Mouse (Mus musculus) heart, adult 10 weeks (tissue): ENCODE results near the gene Sult3a1. TPM values are rescaled to one million over a fixed set of nuclear protein-coding genes. Genes with fewer than 3 reads are reported as not detected.

Source experiments
- polyA plus RNA-seq: library from polyadenylated mRNA; stranded (reverse); fragments of 350-450 nt; fragmentation: Illumina TruSeq; extraction: RNeasy Lipid Tissue Mini Kit (QIAGEN cat#74804); gene quantifications from one replicate; pipeline ENCODE4 v1.2.3, GENCODE M21; 2014; ENCODE audit warnings: low read depth, low replicate concordance

Sult3a1 gene
- polyA plus RNA-seq: 0.63 TPM

GRCm38 (mm10) chr10:33857421-33857820, at the start of gene Sult3a1:
Sult3a1 (plus strand) TSS chr10:33857721.

GRCm38 (mm10) chr10:33904530-33905481, 47.3 kb downstream of the Sult3a1 start, which contains the start of gene Rsph4a:
Rsph4a (plus strand) TSS chr10:33905111.

Other genes with a start within 250 kb of the Sult3a1 start
- gene Clvs2, start 233.0 kb upstream of the Sult3a1 start, polyA plus RNA-seq: not detected
- gene Sult3a2, start 71.0 kb upstream of the Sult3a1 start, polyA plus RNA-seq: not detected
- gene Rsph4a, start 47.4 kb downstream of the Sult3a1 start, polyA plus RNA-seq: not detected
- 7.6 TPM for gene Zup1, start 93.5 kb downstream of the Sult3a1 start, polyA plus RNA-seq
- 114 TPM for gene Rwdd1, start 161.9 kb downstream of the Sult3a1 start, polyA plus RNA-seq
- not detected for gene Trappc3l, start 179.9 kb downstream of the Sult3a1 start, polyA plus RNA-seq
- gene Calhm4, start 186.6 kb downstream of the Sult3a1 start, polyA plus RNA-seq: not detected
- gene Calhm5, start 238.8 kb downstream of the Sult3a1 start, polyA plus RNA-seq: 1.5 TPM